Mouse (Mus musculus): ENCODE measurements at regions not wholly inside any gene's neighbourhood (a gene's known extent, or its start where the extent isn't known, plus 50 kb on each side); places are given as distances from the start of the nearest gene placed in this dataset.

DNA sequence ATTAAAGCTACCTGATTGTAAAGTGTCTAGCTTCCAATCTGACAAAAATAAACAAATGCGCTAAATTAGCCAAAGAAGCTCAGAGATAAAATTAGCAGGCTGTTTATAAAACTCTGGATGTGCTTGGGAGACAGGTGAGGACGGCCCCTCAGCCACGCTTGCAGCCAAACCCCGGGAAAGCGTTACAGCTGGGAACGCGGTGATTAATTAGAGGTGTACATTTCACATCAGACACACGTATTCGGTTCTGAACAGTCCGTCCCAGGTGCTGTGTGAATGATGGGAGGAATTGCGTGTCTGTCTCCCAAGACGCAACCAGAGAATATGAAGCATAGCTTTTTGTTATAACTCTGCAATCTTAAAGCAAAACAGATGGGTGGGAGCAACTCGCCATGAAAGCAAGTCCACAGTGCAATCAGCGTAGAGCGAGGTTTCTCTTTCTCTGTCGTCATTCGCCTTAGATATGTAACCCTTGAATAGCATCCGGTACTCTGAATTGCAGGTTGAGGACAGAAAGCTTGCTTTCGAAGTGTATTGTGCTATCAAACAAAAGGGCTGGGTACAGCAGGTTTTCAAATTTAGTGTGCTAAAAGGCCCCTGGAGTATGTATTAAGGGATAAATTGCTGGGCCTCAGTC is 123.0 kb upstream of the Fn1 start:
- H3K27ac ChIP-seq (ENCODE audit: low read length): no peak overlapping the region
- H3K4me2 ChIP-seq (ENCODE audit: low read depth, low read length): peak overlapping the region; percentile 36
- H3K4me1 ChIP-seq (ENCODE audit: control insufficient read depth, insufficient read depth, low read length): no peaks in the 10 kb centered on the region

DNA sequence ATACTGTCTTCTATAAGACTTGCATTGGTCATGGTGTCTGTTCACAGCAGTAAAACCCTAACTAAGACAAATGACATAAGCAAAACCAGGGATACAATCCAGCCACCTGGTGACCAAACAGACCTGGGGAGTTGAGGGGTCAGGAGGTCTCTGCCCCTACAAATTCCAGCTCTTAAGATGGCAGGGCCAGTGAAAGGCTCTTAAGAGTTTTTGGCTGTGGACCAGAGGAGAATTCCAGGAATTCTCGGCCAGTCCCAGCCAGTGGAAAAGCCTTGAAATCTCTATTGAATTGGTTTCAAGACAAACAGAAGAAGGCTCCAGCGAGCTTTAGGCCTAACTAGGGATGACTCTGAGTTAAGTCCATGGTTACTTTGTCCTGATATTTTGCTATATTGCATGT is 119.5 kb upstream of the Fn1 start:
- Histone ChIP-seq H3K9me3 (replicated peaks; ENCODE audit: control insufficient read depth, low read length) (no peaks in the 10 kb centered on the region), H3K4me2 (ENCODE audit: low read depth, low read length) (no peak overlapping the region), H3K36me3 (ENCODE audit: control insufficient read depth, insufficient read depth, low read length) (no peaks in the 10 kb centered on the region), H3K4me3 (replicated peaks; ENCODE audit: low read length) (no peak overlapping the region), H3K27me3 (ENCODE audit: control insufficient read depth, insufficient read depth, low read length) (no peaks in the 10 kb centered on the region), H3K27ac (ENCODE audit: low read length) (no peak overlapping the region), H3K9ac (ENCODE audit: low read length) (no peak overlapping the region), H3K4me1 (ENCODE audit: control insufficient read depth, insufficient read depth, low read length) (no peaks in the 10 kb centered on the region)
- ATAC-seq (ENCODE audit: insufficient read depth, low FRiP score): no peak
- WGBS: 65% methylated on average over 2 of the region's 2 CpGs

More for the DNA sequence above, 123.0 kb upstream of the Fn1 start:
- Histone ChIP-seq H3K9ac (ENCODE audit: low read length) (no peak overlapping the region), H3K27me3 (ENCODE audit: control insufficient read depth, insufficient read depth, low read length) (no peaks in the 10 kb centered on the region), H3K4me3 (replicated peaks; ENCODE audit: low read length) (peak overlapping the region; percentile 22; the same call in 1 of the 2 replicates), H3K9me3 (replicated peaks; ENCODE audit: control insufficient read depth, low read length) (no peaks in the 10 kb centered on the region), H3K36me3 (ENCODE audit: control insufficient read depth, insufficient read depth, low read length) (no peaks in the 10 kb centered on the region)
- ATAC-seq (ENCODE audit: insufficient read depth, low FRiP score): no peak
- 41% methylated on average over 19 of the region's 19 CpGs for WGBS

DNA sequence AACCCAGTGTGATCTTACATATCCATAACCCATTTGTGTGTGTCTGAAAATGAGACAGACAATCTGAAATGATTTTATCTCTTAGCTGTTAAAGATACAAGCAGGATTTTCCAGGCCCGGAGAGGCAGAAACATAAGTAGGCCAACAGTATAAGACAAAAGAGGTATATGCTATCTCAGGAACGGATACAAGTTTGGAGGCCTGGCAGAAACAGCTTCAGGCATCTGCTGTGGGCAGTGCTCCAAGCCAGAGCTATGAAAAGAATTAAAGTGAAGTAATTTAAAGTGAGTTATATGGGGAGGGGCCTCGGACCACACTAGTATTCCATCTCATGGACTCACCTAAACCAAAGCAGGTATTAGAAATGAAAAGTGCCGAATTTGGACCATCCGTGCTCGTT is 118.8 kb upstream of the Fn1 start:
- H3K27me3 ChIP-seq (ENCODE audit: control insufficient read depth, insufficient read depth, low read length): no peaks in the 10 kb centered on the region
- no peaks in the 10 kb centered on the region for H3K9me3 ChIP-seq (replicated peaks; ENCODE audit: control insufficient read depth, low read length)
- WGBS: 78% methylated on average over 6 of the region's 6 CpGs
- no peak for ATAC-seq (ENCODE audit: insufficient read depth, low FRiP score)
- no peak overlapping the region for H3K4me3 ChIP-seq (replicated peaks; ENCODE audit: low read length)
- H3K9ac ChIP-seq (ENCODE audit: low read length): no peak overlapping the region
- H3K4me1 ChIP-seq (ENCODE audit: control insufficient read depth, insufficient read depth, low read length): no peaks in the 10 kb centered on the region
- H3K27ac ChIP-seq (ENCODE audit: low read length): no peak overlapping the region
- H3K36me3 ChIP-seq (ENCODE audit: control insufficient read depth, insufficient read depth, low read length): no peaks in the 10 kb centered on the region
- no peak overlapping the region for H3K4me2 ChIP-seq (ENCODE audit: low read depth, low read length)

DNA sequence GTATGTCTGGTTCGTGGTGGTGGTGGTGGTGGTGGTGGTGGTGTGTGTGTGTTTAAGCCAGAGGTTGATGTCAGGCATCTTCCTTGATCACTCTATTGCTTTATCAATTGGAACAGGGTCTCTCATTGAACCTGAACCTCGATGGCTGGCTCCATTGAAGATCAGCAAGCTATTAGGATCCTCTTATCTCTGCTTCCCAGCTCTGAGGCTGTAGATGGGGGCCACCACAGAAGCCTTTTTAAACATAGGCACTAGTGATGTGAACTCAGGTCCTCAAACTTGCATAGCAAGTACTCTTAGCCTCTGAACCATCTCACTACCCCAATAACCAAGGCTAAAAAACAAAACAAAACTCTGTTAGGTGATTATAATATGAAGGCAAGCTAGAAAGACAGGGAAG is 116.6 kb upstream of the Fn1 start:
- no peak for ATAC-seq (ENCODE audit: insufficient read depth, low FRiP score)
- Histone ChIP-seq H3K27ac (ENCODE audit: low read length) (no peak overlapping the region), H3K4me1 (ENCODE audit: control insufficient read depth, insufficient read depth, low read length) (no peaks in the 10 kb centered on the region), H3K27me3 (ENCODE audit: control insufficient read depth, insufficient read depth, low read length) (no peaks in the 10 kb centered on the region), H3K36me3 (ENCODE audit: control insufficient read depth, insufficient read depth, low read length) (no peaks in the 10 kb centered on the region), H3K4me3 (replicated peaks; ENCODE audit: low read length) (no peak overlapping the region), H3K9ac (ENCODE audit: low read length) (no peak overlapping the region), H3K4me2 (ENCODE audit: low read depth, low read length) (no peak overlapping the region), H3K9me3 (replicated peaks; ENCODE audit: control insufficient read depth, low read length) (no peaks in the 10 kb centered on the region)
- WGBS: 69% methylated on average over 2 of the region's 2 CpGs

DNA sequence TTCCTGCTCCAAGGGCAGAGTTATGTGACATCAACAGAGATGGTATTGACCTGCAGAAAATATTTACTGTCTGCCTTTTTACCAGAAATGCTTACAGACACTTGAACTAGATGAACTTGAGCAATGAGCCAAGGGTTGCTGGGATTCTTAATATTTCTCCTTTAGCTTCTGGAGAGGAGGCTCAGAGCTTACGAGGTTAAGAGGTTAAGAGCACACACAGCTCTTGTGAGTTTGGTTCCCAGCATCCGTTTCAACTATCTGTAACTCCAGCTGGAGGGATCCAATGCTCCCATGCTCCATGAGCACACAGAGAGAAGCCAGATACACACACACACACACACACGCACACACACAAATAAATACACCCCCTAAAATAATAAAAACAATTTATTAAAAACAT is 114.7 kb upstream of the Fn1 start:
- ATAC-seq (ENCODE audit: insufficient read depth, low FRiP score): 0 out of 2 replicates have a peak, but pooled peaks have one; percentile 47
- peak overlapping the region; percentile 58 for H3K27ac ChIP-seq (ENCODE audit: low read length)
- WGBS: 53% methylated on average over 3 of the region's 3 CpGs

DNA sequence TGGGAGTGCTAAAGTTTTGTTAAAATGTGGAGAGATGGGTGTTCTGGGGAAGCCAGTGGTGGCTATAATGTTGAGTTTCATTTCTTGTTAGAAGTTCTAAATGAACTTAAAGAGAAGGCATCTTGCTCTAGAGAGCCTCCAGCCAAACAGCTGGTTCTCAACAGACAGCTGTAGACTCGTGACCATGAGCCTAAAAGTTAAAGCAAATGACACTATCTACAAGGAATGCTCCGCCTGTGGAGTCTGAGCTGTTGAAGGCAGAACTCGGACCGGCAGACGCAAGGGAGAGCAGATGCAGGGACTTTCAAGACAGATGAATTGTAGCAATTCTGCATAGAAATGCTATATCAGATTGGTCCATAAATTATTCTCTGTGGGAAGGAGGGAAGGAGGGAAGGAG is 114.1 kb upstream of the Fn1 start:
- 0 out of 2 replicates have a peak, but pooled peaks have one; percentile 59 for ATAC-seq (ENCODE audit: insufficient read depth, low FRiP score)
- WGBS: 43% methylated on average over 5 of the region's 5 CpGs

More for the DNA sequence above, 114.7 kb upstream of the Fn1 start:
- H3K27me3 ChIP-seq (ENCODE audit: control insufficient read depth, insufficient read depth, low read length): no peaks in the 10 kb centered on the region
- no peaks in the 10 kb centered on the region for H3K9me3 ChIP-seq (replicated peaks; ENCODE audit: control insufficient read depth, low read length)
- H3K4me1 ChIP-seq (ENCODE audit: control insufficient read depth, insufficient read depth, low read length): 0 out of 2 replicates have a peak, but pooled peaks cover 3% of the 10 kb centered on the region
- no peaks in the 10 kb centered on the region for H3K36me3 ChIP-seq (ENCODE audit: control insufficient read depth, insufficient read depth, low read length)
- no peak overlapping the region for H3K4me2 ChIP-seq (ENCODE audit: low read depth, low read length)
- no peak overlapping the region for H3K9ac ChIP-seq (ENCODE audit: low read length)
- no peak overlapping the region for H3K4me3 ChIP-seq (replicated peaks; ENCODE audit: low read length)

DNA sequence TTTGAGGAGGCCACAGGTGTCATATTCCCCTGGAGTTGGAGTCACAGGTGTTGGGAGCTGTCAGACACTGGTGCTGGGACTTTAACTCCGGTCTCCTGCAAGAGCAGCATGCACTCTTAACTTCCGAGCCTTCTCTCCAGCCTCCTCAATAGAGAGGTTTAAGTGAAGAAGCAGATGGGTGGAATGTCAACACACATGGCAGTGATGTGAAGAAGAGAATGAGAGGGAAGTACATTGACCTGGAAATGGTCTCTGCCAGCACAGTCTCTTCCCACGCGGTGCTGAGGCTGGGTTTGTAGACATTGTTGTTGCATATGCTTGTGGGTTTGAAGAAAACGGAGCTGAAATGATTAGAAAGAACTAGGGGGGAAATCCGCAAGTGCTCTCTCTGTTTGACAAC is 112.0 kb upstream of the Fn1 start:
- WGBS: 63% methylated on average over 6 of the region's 6 CpGs
- 0 out of 2 replicates have a peak, but pooled peaks cover 3% of the 10 kb centered on the region for H3K4me1 ChIP-seq (ENCODE audit: control insufficient read depth, insufficient read depth, low read length)
- no peaks in the 10 kb centered on the region for H3K36me3 ChIP-seq (ENCODE audit: control insufficient read depth, insufficient read depth, low read length)
- no peaks in the 10 kb centered on the region for H3K9me3 ChIP-seq (replicated peaks; ENCODE audit: control insufficient read depth, low read length)
- H3K4me2 ChIP-seq (ENCODE audit: low read depth, low read length): no peak overlapping the region
- H3K4me3 ChIP-seq (replicated peaks; ENCODE audit: low read length): no peak overlapping the region
- H3K27me3 ChIP-seq (ENCODE audit: control insufficient read depth, insufficient read depth, low read length): no peaks in the 10 kb centered on the region
- no peak overlapping the region for H3K9ac ChIP-seq (ENCODE audit: low read length)
- no peak for ATAC-seq (ENCODE audit: insufficient read depth, low FRiP score)
- no peak overlapping the region for H3K27ac ChIP-seq (ENCODE audit: low read length)

More for the DNA sequence above, 114.1 kb upstream of the Fn1 start:
- Histone ChIP-seq H3K9ac (ENCODE audit: low read length) (no peak overlapping the region), H3K4me2 (ENCODE audit: low read depth, low read length) (no peak overlapping the region), H3K9me3 (replicated peaks; ENCODE audit: control insufficient read depth, low read length) (no peaks in the 10 kb centered on the region), H3K4me3 (replicated peaks; ENCODE audit: low read length) (no peak overlapping the region), H3K36me3 (ENCODE audit: control insufficient read depth, insufficient read depth, low read length) (no peaks in the 10 kb centered on the region), H3K27me3 (ENCODE audit: control insufficient read depth, insufficient read depth, low read length) (no peaks in the 10 kb centered on the region), H3K27ac (ENCODE audit: low read length) (peak overlapping the region; percentile 58), H3K4me1 (ENCODE audit: control insufficient read depth, insufficient read depth, low read length) (0 out of 2 replicates have a peak, but pooled peaks cover 3% of the 10 kb centered on the region)

DNA sequence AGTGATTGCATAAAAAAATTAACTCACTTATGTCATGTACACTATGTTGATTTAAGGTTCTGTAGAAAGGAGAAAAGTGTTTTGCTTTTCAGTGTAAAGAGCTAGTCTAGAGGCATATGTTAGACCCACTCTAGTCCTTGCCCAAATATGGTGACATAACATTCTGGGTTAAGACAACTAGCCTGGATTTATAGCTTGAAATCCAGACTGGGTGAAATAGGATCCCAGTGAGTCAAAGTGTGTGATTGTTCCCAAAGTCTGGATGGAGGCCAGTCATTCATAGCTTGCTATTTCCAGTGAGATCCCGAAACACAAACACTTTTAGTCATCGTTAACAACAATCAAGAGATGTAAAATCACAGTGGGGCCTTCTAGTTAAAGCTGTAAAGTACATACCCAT is 110.5 kb upstream of the Fn1 start:
- H3K4me1 ChIP-seq (ENCODE audit: control insufficient read depth, insufficient read depth, low read length): 0 out of 2 replicates have a peak, but pooled peaks cover 3% of the 10 kb centered on the region
- ATAC-seq (ENCODE audit: insufficient read depth, low FRiP score): peak; percentile 61; the same call in 1 of the 2 replicates

DNA sequence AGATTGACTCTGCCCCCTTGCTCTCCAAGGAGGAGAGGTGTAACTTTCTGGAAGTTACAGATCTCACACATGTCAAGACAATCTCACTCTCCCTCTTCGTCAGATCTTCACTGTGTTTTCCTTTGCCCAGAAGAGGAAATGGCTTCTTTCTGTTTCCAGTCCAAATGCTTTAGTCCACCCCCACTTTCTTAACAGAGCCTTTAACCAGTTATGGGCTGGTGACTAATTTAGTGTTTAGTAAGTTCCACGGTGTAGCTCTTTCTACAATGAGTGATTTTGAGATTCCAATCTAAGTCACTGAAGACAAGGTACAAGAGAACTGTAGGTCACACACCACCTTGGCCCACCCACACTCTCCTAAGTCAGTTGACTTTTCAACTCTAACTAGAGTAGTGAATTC is 107.3 kb upstream of the Fn1 start:
- Histone ChIP-seq H3K36me3 (ENCODE audit: control insufficient read depth, insufficient read depth, low read length) (no peaks in the 10 kb centered on the region), H3K4me2 (ENCODE audit: low read depth, low read length) (no peak overlapping the region), H3K4me3 (replicated peaks; ENCODE audit: low read length) (no peak overlapping the region), H3K9ac (ENCODE audit: low read length) (no peak overlapping the region), H3K27me3 (ENCODE audit: control insufficient read depth, insufficient read depth, low read length) (no peaks in the 10 kb centered on the region), H3K4me1 (ENCODE audit: control insufficient read depth, insufficient read depth, low read length) (0 out of 2 replicates have a peak, but pooled peaks cover 3% of the 10 kb centered on the region), H3K27ac (ENCODE audit: low read length) (no peak overlapping the region), H3K9me3 (replicated peaks; ENCODE audit: control insufficient read depth, low read length) (no peaks in the 10 kb centered on the region)
- ATAC-seq (ENCODE audit: insufficient read depth, low FRiP score): no peak
- 56% methylated on average over 2 of the region's 2 CpGs for WGBS

More for the DNA sequence above, 110.5 kb upstream of the Fn1 start:
- 26% methylated on average over 2 of the region's 2 CpGs for WGBS
- H3K27me3 ChIP-seq (ENCODE audit: control insufficient read depth, insufficient read depth, low read length): no peaks in the 10 kb centered on the region
- no peaks in the 10 kb centered on the region for H3K9me3 ChIP-seq (replicated peaks; ENCODE audit: control insufficient read depth, low read length)
- H3K4me3 ChIP-seq (replicated peaks; ENCODE audit: low read length): no peak overlapping the region
- H3K27ac ChIP-seq (ENCODE audit: low read length): no peak overlapping the region
- no peak overlapping the region for H3K4me2 ChIP-seq (ENCODE audit: low read depth, low read length)
- H3K9ac ChIP-seq (ENCODE audit: low read length): no peak overlapping the region
- H3K36me3 ChIP-seq (ENCODE audit: control insufficient read depth, insufficient read depth, low read length): no peaks in the 10 kb centered on the region

Measured in stomach, embryonic 16.5 days (tissue).